Mouse (Mus musculus): ENCODE data around the gene Gm21258. TPM values are rescaled to one million over a fixed set of nuclear protein-coding genes. Genes with fewer than 3 reads are reported as not detected.

Gm21258 gene
- not detected in 2 replicates for polyA plus RNA-seq (2015; fragmentation: Nextera tagmentation; extraction: Ambion mirVana)

DNA sequence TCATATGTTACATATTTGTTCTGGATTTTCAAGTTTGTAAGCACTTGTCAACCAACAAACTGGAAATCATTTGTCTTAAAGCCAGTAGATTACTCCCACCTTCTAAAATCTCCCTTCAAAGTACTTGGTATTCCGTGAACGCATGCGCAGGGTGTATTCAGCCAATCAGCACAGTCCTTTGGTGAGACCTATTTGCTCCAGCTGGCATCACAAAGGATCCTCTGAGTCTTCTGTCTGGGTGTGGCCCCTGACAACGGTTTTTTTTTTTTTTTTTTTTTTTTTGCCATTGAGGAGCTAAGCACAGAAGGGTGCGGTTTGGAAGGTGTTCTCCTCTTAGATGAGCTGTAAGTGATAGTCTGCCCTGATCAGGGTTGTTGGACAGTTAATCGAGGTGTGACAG lies at the start of gene Gm21258:
Gm21258 (plus strand) TSS at position 301 of the 400 bp plus-strand sequence.

Data from spleen, postnatal 0 days (tissue).